Mouse (Mus musculus) kidney, postnatal 14 days (tissue): ENCODE data around the gene Rfx5.
"Not testable (repeated sequence)": the region's sequence is repeated elsewhere in the genome, so short reads cannot be mapped to it uniquely, and the experiment has no call there.

Experiments used
- DNase-seq: peaks from one replicate; pipeline ENCODE4 v3.0.0; 2022; ENCODE audit warnings: mixed read lengths

Rfx5 gene

GRCm38 (mm10) chr3:94936147-94936546, 17.7 kb upstream of the Rfx5 start:
- DNase-seq = not testable (repeated sequence)

- not testable (repeated sequence) for DNase-seq
Measured at GRCm38 (mm10) chr3:94937194-94937593, 16.7 kb upstream of the Rfx5 start.

- peak; percentile 49 for DNase-seq
Measured at GRCm38 (mm10) chr3:94940033-94940432, 13.8 kb upstream of the Rfx5 start.

- DNase-seq = not testable (repeated sequence)
Measured at GRCm38 (mm10) chr3:94942211-94942967, 11.5 kb upstream of the Rfx5 start.

- not testable (repeated sequence) for DNase-seq
Measured at GRCm38 (mm10) chr3:94943706-94944105, 10.2 kb upstream of the Rfx5 start.

DNA sequence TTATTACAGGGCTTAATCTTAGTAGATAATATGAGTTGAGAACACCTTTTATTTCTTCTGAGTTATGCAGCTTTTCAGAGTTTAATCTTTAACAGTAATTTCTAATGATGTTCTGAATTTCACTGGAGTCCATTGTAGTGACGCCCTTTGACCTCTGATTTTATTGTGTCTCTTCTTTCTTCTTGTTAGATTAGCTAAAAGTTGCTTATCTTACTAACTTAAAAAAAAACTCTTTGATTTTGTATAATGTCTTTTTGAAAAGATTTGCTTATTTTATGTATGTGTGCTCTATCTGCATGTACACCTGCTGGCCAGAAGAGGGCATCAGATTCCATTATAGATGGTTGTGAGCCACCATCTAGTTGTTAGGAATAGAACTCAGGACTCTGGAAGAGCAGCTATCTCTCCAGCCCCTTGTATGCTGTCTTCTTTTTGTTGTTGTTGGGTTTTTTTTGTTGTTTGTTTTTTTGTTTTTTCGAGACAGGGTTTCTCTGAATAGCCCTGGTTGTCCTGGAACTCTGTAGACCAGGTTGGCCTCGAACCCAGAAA, 5.7 kb upstream of the Rfx5 start:
- no peak for DNase-seq

GRCm38 (mm10) chr3:94949645-94950044, 4.2 kb upstream of the Rfx5 start:
- DNase-seq = peak; percentile 63

- peak; percentile 73 for DNase-seq
Measured at GRCm38 (mm10) chr3:94952806-94953205, 1.1 kb upstream of the Rfx5 start.

DNA sequence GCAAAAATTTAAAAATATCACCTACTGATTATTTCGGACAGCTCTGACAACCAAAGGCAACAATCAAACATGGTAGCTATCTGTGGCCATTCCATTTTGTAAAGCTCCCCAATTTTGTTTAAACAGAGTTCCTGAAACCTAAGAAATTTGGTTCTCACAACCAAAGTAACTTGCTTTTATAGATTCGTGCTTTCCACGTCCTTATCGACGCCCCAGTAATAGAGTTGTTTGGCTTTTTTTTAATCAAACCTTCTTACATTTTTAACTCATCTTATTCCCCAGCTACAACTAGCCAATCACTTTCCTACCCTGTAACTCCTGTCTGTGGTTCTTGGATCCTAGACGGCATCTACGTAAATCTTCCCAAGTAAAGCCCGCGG, 501 bp upstream of the Rfx5 start:
- DNase-seq = no peak

DNA sequence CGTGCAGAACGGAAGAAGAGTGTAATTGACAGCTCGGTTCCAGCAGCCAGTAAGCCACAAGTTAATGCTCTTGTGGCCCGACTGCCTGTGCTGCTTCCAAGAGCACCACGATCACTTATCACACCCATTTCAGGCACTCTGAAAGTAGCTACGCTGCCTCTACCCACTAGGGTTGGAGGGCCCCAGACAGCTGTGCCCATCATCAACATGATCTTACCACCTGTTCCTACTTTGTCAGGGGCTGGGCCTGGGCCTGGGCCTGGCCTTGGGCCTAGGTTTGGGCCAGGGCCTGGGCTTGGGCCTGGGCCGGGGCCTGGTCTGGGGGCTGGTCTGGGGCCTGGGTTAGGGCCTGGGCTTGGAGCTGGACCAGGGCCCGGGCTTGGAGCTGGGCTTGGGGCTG, 4.4 kb downstream of the Rfx5 start:
- no peak for DNase-seq

DNA sequence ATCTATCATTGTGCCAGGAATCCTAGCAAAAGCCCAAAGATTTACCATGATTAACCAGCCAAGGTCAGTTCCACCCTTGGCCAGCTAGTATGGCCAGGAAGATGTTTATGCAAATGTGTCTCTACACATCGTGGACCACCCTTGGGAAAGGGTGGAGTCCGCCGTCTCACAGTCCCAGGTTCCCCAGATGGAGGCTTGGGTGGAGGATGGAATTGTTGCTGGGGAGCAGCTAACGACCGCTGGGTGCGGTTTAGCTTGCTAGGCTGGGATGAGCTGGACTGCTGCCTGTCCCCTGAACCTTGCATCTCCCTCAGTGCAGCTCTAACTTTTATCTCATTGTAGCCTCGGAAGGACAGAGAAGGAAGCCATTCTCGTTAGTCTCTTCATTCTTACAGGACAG, 6.0 kb downstream of the Rfx5 start:
- DNase-seq = no peak

- DNase-seq = no peak
Measured at GRCm38 (mm10) chr3:94960322-94960721, 6.4 kb downstream of the Rfx5 start.

- DNase-seq = no peak
Measured at GRCm38 (mm10) chr3:94964989-94965388, 11.1 kb downstream of the Rfx5 start.

DNA sequence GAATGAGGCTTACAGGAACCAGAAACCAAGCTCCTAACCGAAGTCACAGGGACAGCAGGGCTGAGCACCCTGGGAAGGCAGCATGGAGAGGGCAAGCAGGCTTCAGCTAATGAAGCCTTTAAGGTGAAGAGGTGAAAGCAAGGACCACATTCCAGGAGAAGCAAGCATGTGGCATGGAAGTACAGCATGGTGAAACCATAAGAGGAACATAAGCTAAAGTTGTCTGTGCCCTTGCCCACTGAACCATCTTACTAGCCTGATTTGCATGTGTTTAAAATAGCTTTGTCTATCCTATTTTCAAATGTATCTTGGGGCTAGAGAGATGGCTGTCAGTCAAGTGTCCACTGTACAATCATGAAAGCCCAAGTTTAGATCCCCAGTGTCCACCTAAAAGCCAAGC, 12.0 kb downstream of the Rfx5 start:
- no peak for DNase-seq

- DNase-seq = no peak
Measured at GRCm38 (mm10) chr3:94972552-94972951, 18.7 kb downstream of the Rfx5 start.

DNA sequence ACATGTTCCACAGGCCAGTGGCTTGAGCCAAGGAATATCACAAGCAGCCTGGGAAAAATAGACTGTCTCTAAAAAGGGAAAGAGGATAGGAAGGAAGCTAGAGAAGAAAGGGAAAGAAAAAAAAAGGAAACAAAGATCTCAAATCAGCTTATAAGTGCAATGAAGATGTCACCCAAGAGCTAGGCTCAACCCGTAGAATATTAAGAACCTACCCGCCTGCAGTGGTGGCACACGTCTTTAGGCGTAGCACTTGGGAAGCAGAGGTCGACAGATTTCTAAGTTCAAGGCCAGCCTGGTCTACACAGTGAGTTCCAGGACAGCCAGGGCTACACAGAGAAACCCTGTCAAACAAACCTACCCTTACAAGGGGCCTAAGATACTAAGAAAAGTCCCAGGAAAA, 19.7 kb downstream of the Rfx5 start:
- DNase-seq = no peak

GRCm38 (mm10) chr3:94974026-94974527, 20.2 kb downstream of the Rfx5 start:
- DNase-seq = no peak

- DNase-seq = peak; percentile 92
Measured at GRCm38 (mm10) chr3:94974528-94975422, 20.9 kb downstream of the Rfx5 start, which contains the start of gene Pi4kb. TSS of gene Pi4kb (plus strand) at chr3:94974731.

DNA sequence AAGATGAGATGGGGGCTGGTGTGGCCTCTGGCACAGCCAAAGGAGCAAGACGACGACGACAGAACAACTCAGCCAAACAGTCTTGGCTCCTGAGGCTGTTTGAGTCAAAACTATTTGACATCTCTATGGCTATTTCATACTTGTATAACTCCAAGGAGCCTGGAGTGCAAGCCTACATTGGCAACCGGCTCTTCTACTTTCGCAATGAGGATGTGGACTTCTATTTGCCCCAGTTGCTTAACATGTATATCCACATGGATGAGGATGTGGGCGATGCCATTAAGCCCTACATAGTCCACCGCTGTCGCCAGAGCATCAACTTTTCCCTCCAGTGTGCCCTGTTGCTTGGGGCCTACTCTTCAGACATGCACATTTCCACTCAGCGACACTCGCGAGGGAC, 30.4 kb downstream of the Rfx5 start:
- no peak for DNase-seq

DNA sequence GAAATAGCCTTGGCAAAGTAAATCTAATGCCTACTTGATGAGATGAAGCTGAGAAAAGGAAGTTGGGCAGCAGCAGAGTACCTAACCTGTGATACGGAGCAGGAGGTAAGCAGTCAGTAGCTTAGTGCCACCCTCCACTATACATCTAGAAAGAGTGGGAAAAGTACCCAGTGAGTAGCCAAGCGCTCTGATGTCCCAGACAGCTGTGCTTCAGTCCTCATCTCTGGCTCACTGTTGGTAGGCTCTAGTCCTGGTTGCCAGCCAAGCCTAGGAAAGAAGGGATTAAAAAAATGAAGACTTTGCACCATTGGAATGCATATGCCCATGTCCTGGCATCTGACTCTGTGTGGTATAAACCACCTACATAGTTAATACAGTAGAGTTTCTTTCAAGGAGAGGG, 31.6 kb downstream of the Rfx5 start:
- peak; percentile 32 for DNase-seq

DNA sequence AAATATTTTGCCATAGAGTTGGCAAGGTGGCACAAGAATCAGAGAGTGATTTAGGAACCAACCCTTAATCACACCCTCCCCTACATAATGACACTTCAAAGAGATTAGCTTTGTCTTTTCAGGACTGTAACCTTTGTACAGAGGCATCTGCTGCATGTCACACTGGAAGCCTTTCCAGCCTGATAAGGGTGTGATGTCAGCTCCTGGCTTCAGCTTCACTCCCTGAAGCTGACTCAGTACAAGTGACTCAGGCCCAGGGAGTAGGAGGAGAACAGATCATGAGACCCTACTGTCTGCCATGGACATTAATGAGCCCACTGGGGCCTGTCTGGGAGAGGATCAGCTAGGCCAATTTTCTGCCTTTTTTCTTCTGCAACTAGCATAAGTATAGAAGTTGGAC, 33.7 kb downstream of the Rfx5 start:
- peak; percentile 46 for DNase-seq

- no peak for DNase-seq
Measured at GRCm38 (mm10) chr3:94989159-94989761, 35.4 kb downstream of the Rfx5 start.

- DNase-seq = peak; percentile 81
Measured at GRCm38 (mm10) chr3:94996946-94997345, 43.1 kb downstream of the Rfx5 start.
